Mouse (Mus musculus): ENCODE results near the gene Samd1. TPM values are rescaled to one million over a fixed set of nuclear protein-coding genes. Genes with fewer than 3 reads are reported as not detected.

The Samd1 gene
- total RNA-seq, 2 experiments from 2014 or later: 82.8 to 83.9 TPM

- intact Hi-C loops (cut with DNase I): loop anchor here (10.0 kb wide), 1 partner anchor 174 kb away; the partner anchor contains the start of gene Nanos3
- peak; percentile 65 for DNase-seq
Measured at GRCm38 (mm10) chr8:84010625-84011611, 13.4 kb downstream of the Samd1 start.

- intact Hi-C loops (cut with DNase I): loop anchor here (10.0 kb wide), 1 partner anchor 173 kb away; the partner anchor contains the start of gene Nanos3
- DNase-seq: no peak
Measured at GRCm38 (mm10) chr8:84011705-84012498, 14.4 kb downstream of the Samd1 start, which contains the start of gene 2210011C24Rik. 2210011C24Rik (minus strand) TSS chr8:84012171.

- intact Hi-C loops (cut with DNase I): loop anchor here (10.0 kb wide), 1 partner anchor 172 kb away; the partner anchor contains the start of gene Nanos3
Measured at GRCm38 (mm10) chr8:84012499-84013165, 15.2 kb downstream of the Samd1 start.

DNA sequence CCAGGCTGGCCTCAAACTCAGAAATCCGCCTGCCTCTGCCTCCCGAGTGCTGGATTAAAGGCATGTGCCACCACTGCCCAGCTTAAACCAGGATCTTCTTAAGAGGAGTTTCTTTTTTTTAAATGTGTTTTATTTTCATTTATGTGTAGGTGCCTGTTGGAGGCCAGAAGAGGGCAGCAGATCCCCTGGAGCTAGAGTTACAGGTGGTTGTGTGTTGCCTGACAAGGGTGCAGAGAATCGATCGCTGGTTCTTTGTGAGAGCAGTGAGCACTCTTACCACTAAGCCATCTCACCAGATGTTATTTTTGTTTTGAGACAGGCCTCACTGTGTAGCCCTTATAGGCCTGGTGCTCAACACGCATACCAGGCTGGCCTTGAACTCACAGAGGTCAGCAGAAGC is 18.4 kb downstream of the Samd1 start:
- intact Hi-C loops (cut with DNase I): loop anchor here (10.0 kb wide), 1 partner anchor 169 kb away; the partner anchor contains the start of gene Nanos3
- DNase-seq: no peak

More at GRCm38 (mm10) chr8:84012499-84013165, 15.2 kb downstream of the Samd1 start:
- no peak for DNase-seq

GRCm38 (mm10) chr8:84019738-84020137 is 22.3 kb downstream of the Samd1 start:
- intact Hi-C loops (cut with DNase I): loop anchor here (10.0 kb wide), 1 partner anchor 165 kb away; the partner anchor contains the start of gene Nanos3

GRCm38 (mm10) chr8:84021096-84021495 is 23.6 kb downstream of the Samd1 start, which contains the start of gene Palm3:
Palm3 (plus strand) TSS chr8:84021471.
- intact Hi-C loops (cut with DNase I): no loop called here
- DNase-seq: no peak

More at GRCm38 (mm10) chr8:84019738-84020137, 22.3 kb downstream of the Samd1 start:
- DNase-seq: no peak

DNA sequence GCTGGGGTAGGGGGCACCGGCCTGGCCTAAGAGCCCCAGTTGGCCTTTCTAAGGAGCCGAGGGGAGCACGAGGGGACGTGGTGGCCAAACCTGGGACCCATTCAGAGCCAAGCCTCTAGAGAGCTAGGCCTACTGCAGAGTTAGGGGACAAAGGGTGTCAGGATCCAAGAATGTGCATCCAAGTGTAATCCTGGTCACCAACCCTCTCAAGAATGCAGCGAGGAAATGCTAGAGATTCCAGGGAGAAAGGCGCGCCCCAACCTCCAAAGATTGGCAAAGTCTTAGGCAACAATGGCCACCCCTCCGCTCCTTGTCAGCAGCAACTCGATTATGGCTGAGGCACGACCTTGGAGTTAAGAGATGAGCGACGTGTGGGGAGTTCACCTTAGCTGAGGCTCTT is 24.1 kb downstream of the Samd1 start:
- DNase-seq: no peak
- intact Hi-C loops (cut with DNase I): no loop called here

- intact Hi-C loops (cut with DNase I): no loop called here
- DNase-seq: no peak
Measured at GRCm38 (mm10) chr8:84023085-84023484, 25.6 kb downstream of the Samd1 start.

GRCm38 (mm10) chr8:84023631-84024030 is 26.2 kb downstream of the Samd1 start:
- intact Hi-C loops (cut with DNase I): no loop called here
- DNase-seq: no peak

GRCm38 (mm10) chr8:84024171-84024570 is 26.7 kb downstream of the Samd1 start:
- DNase-seq: peak; percentile 59
- intact Hi-C loops (cut with DNase I): no loop called here

DNA sequence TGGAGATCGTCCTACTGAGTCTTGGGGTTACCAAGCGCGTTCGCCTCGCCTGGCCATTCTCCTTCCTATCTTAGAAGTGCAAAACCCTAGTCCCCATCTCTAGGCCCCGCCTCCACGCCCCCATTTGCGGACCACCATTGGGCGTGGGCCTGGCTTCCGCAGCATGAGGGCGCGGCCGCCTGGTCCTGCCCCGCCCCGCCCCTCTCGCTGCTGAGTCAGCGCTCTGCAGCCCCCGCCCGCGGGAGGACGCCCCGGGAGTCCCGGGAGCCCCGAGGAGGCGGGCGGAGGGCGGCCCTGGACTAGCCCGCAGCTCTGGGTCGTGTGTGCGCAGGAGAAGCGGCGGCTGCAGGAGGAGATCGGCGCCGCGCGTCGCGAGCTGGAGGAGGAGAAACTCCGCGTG is 28.4 kb downstream of the Samd1 start:
- DNase-seq: peak; percentile 51
- intact Hi-C loops (cut with DNase I): no loop called here

DNA sequence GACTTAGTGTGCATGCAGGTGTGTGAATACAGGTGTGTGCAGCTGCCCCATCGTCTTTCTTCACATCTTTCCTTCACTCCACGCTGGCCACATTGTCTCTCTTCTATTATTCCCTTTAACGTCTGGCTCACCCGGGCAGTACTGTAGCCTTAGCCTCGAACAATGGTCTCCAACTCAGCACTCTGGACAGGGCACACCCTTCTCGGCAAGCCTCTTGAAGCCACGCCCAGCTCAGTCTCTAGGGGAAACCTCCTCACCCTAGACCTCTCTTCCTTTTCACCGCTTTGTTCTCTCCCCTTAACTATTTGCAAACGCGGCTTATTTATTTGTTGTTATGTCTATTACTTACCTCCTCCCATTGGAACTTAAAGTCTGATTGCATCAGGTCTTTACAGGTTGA is 30.0 kb downstream of the Samd1 start:
- no peak for DNase-seq
- intact Hi-C loops (cut with DNase I): no loop called here

DNA sequence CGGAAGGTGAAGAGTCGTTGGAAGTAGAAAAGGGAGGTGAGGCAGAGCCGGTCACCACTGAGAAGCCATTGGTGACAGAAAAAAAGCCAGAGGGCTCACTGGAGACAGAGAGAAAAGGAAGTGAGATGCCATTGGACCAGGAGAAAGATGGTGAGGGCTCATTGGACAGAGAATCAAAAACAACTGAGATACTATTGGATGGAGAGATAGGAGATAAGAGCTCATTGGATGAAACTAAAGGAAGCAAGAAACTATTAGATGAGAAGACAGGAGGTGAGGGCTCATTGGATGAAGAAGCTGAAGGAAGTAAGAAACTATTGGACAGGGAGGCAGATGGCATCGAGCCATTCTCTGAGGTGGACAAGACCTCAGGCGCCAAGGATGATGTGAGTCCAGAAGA is 31.8 kb downstream of the Samd1 start:
- intact Hi-C loops (cut with DNase I): no loop called here
- no peak for DNase-seq

DNA sequence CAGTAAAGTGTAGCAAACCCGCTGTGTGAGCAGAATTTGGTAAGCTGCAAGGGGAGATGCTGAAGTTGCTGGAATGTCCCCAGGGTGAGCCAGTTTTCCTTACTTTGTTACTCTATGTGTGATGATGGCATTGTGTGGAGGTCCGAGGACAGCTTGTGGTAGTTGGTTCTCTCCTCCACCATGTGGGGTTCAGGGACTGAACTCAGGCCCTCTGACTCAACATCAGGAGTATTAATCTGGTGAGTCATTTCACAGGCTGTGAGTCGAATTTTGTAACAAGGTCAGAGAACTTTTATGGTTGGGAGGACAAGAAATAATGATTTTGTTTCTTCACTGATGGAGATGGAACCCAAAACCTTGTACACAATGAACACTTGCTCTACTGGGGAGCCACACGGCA is 35.3 kb downstream of the Samd1 start:
- DNase-seq: no peak
- intact Hi-C loops (cut with DNase I): no loop called here

DNA sequence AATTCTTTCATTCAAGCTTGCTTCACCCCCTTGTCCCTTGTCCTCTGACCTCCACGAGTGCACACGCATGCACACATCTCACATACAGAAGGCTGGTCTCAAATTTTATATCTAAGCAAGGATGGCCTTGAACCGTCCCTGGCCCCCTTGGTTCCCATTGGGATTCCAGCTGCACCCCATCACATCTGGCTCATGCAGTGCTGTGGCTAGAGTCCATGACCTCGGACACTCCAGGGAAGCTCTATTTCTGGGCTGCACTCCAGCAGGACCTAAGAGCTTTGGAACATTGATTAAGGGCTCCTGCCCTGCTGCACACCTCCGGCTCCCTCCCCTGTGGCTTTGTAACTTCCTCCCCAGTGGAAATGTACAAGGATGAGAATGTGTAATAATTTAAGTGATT is 40.5 kb downstream of the Samd1 start:
- no peak for DNase-seq
- intact Hi-C loops (cut with DNase I): no loop called here

DNA sequence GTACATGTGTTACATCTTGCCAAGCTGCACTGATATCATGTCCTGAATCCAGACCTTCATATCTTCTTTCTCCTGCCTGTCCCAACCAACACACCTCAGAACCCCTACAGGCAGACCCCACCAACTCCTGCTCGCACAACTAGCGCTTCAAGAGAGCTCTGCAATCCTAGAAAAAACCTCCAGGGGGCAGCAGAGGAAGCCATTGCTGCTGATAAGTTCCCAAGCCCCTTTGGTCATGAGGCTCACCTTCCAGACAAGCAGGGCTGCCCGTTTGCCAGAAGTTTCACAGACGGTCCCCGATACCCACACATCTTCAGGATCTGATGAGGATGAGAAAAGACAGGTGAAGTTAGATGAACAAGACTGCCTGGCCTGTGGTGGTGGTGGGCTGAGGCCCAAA is 41.6 kb downstream of the Samd1 start:
- intact Hi-C loops (cut with DNase I): no loop called here
- DNase-seq: peak; percentile 82

- intact Hi-C loops (cut with DNase I): no loop called here
- DNase-seq: peak; percentile 51
Measured at GRCm38 (mm10) chr8:84042066-84042947, 44.8 kb downstream of the Samd1 start, which contains the start of gene Il27ra. Il27ra (minus strand) TSS chr8:84042589.

- intact Hi-C loops (cut with DNase I): no loop called here
Measured at GRCm38 (mm10) chr8:84042948-84043342, 45.5 kb downstream of the Samd1 start.

GRCm38 (mm10) chr8:84044103-84044502 is 46.6 kb downstream of the Samd1 start:
- intact Hi-C loops (cut with DNase I): no loop called here
- DNase-seq: no peak

More at GRCm38 (mm10) chr8:84042948-84043342, 45.5 kb downstream of the Samd1 start:
- peak; percentile 77 for DNase-seq

All from left cerebral cortex, postnatal 4 days (tissue).